Mouse (Mus musculus) gastrocnemius, adult 2 months (tissue): ENCODE results near the gene Top2a. TPM values are rescaled to one million over a fixed set of nuclear protein-coding genes. Genes with fewer than 3 reads are reported as not detected.

Source experiments
- DNase-seq: peaks from one replicate; pipeline ENCODE4 v3.0.0; 2022
- H3K27ac ChIP-seq: fragments of 200-600 bp; 2 replicates; pipeline ENCODE4 v1.8.1; 2022; ENCODE audit warnings: mild to moderate bottlenecking
- H3K4me3 ChIP-seq: fragments of 200-600 bp; 2 replicates; pipeline ENCODE4 v1.8.1; 2022; ENCODE audit warnings: mild to moderate bottlenecking, moderate library complexity
- CTCF ChIP-seq: fragments of 200-600 bp; IDR thresholded peaks from 2 replicates; pipeline ENCODE4 v1.8.1; 2022; ENCODE audit warnings: antibody characterized with exemption, mild to moderate bottlenecking, moderate library complexity
- intact Hi-C: fragments of 180-260 bp; cut with DNase I; formaldehyde crosslinking; loops from one replicate; pipeline ENCODE4 v1.15.1; 2025
- total RNA-seq, 2 experiments: library from RNA; stranded (reverse); gene quantifications; 2 replicates each; pipeline ENCODE4 v1.2.3; 2021

Gene Top2a
- total RNA-seq, 2 experiments from 2014 or later: 0.11 to 0.18 TPM

GRCm38 (mm10) chr11:99036254-99036653, 12.3 kb upstream of the Top2a start:
- no peak for TF ChIP-seq CTCF
- Histone ChIP-seq H3K4me3 (no peak overlapping the region), H3K27ac (no peak overlapping the region)
- intact Hi-C loops: loop anchor here (5.0 to 10.0 kb wide), 2 partner anchors 54 to 111 kb away; partner anchors contain the start of genes Gjd3 and Rara
- DNase-seq: no peak

GRCm38 (mm10) chr11:99035350-99035749, 11.4 kb upstream of the Top2a start:
- peak; percentile 30; the same call in 1 of the 2 replicates for TF ChIP-seq CTCF

DNA sequence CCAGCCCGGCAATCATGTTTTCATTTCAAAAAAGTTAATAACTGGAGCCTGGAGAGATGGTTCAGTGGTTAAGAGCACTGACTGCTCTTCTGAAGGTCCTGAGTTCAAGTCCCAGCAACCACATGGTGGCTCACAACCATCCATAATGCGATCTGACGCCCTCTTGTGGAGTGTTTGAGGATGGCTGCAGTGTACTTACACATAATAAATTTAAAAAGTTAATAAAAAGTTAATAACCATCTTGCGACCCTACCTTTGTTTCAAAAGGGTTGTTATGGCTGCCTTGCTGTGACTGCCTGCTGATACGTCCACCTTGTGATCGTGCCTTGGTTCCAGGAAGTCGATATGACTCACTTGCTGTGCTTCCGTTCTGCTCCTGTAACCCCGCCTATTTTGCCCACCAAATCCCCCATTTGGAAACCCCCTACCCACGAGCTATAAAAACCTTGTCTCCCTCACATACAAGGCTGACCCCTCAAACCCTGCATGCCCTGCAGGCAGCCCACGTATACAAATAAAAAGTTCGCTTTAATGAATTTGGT, 3.0 kb upstream of the Top2a start:
- no peak overlapping the region for H3K4me3 ChIP-seq
- TF ChIP-seq CTCF: peak; percentile 15; the same call in 1 of the 2 replicates
- intact Hi-C loops: no loop called here
- no peak for DNase-seq
- H3K27ac ChIP-seq: no peak overlapping the region

More at GRCm38 (mm10) chr11:99035350-99035749, 11.4 kb upstream of the Top2a start:
- Histone ChIP-seq H3K27ac (no peak overlapping the region), H3K4me3 (no peak overlapping the region)
- no peak for DNase-seq
- intact Hi-C loops: loop anchor here (5.0 to 10.0 kb wide), 2 partner anchors 53 to 111 kb away; partner anchors contain the start of genes Gjd3 and Rara

DNA sequence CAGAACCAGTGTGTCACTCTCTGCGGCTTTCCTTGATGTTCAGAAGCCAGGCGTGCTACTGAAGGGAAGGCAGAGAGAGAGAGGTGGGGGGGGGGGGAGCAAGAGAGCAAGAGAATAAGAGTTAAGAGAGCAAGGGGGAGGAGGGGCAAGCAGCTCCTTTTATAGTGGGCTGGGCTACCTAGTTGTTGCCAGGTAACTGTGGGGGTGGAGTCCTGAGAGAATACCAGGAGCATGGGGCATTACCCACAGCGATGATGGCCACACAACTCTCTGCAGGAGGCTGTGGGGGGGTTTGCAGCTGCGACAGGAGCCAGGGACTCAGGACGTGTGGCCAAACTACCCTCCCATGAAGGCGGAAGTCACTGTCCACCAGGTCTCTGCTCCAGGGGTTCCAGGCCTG, 1.9 kb upstream of the Top2a start:
- TF ChIP-seq CTCF: no peak
- intact Hi-C loops: no loop called here
- DNase-seq: no peak
- Histone ChIP-seq H3K4me3 (no peak overlapping the region), H3K27ac (no peak overlapping the region)

DNA sequence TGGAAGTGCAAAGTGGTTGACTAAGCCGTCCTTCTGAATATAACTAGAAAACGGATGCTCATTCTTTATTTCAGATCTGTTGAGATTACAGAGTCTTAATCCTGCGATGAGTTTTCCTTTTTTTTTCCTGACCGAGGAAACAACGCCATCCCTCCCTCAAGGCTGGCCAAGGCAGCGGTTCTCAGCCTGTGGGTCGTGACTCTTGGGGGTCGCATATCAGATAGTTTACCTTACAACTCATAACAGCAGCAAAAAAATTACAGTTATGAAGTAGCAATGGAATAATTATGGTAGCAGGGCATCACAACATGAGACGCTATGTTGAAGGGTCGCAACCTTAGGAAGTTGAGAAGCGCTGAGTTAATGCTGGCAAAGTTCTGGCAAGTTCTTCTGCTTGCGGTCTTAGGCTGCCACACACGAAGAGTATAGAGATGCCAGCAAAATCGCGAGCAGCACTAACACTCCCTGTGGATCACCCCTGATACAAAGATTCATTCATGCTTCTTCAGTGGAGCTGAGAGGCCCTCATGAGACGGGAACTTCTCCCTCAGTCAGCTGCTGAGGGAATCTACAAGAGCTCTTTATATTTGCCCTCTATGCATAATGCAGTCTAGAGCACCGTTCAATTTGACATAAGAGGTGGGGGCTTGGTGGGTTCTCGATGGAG, 612 bp upstream of the Top2a start:
- Histone ChIP-seq H3K27ac (peak overlapping the region; percentile 63; the same call in 1 of the 2 replicates), H3K4me3 (peak overlapping the region; percentile 82)
- TF ChIP-seq CTCF: no peak
- DNase-seq: no peak
- intact Hi-C loops: no loop called here

GRCm38 (mm10) chr11:99023094-99023493, 895 bp downstream of the Top2a start:
- TF ChIP-seq CTCF: no peak
- intact Hi-C loops: no loop called here
- no peak for DNase-seq
- H3K27ac ChIP-seq: no peak overlapping the region
- peak overlapping the region; percentile 82 for H3K4me3 ChIP-seq

- Histone ChIP-seq H3K27ac (no peak overlapping the region), H3K4me3 (no peak overlapping the region)
- TF ChIP-seq CTCF: no peak
- intact Hi-C loops: no loop called here
- DNase-seq: no peak
Observed at GRCm38 (mm10) chr11:99022384-99022933, 1.5 kb downstream of the Top2a start.

DNA sequence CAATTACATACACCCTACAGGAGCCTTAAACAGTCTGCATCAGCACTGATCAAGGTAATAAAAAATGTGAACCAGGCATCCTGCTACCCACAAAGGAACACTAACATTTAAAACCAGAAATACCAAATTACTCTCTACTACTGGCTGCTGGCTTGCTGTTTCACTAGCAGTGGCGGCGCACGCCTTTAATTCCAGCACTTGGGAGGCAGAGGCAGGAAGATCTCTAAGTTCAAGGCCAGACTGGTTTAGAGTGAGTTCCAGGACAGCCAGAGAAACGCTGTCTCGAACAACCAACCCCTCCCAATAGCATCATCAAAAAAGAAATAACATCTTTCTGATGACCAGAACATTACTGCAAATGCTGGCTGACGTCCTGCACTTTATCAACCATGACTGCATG, 4.1 kb downstream of the Top2a start:
- TF ChIP-seq CTCF: no peak
- Histone ChIP-seq H3K27ac (no peak overlapping the region), H3K4me3 (no peak overlapping the region)
- intact Hi-C loops: no loop called here
- DNase-seq: no peak

DNA sequence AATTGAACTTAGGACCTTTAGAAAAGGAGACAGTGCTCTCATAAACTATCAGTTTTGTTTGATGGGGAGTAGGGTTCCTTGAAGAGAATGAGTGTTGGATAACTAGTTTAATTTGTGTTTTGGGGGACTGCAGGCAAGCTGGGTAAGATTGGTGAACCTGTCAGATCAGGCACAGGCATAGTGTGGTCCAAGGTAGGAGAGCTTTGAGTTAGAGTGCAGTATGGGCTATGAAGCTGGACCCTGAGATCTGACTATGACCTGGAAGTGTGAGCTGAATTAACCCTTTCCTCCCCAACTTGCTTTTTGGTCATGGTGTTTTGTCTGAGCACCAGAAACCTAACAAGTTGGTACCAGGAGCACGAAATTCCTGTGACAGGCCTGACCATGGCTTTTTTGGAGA, 10.1 kb downstream of the Top2a start:
- TF ChIP-seq CTCF: no peak
- Histone ChIP-seq H3K27ac (no peak overlapping the region), H3K4me3 (no peak overlapping the region)
- DNase-seq: no peak
- intact Hi-C loops: no loop called here

DNA sequence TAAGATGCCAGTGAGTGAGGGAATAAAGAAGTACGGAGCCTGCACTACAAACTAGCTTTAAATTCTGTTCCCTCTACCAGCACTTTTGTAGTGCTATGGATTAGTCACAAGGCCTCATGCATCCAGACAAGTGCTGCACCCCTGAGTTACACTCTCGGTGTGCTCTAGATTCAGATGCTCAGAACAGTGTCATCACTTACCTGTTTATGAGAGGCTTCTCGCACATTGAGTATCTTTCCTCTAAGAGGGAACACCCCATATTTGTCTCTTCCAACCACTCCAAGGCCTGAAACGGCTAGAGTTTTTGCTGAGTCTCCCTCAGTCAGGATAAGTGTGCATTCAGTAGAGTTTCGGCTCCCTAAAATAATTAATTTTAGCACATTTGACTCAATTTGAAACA, 13.3 kb downstream of the Top2a start:
- intact Hi-C loops: no loop called here
- no peak for TF ChIP-seq CTCF
- no peak for DNase-seq

DNA sequence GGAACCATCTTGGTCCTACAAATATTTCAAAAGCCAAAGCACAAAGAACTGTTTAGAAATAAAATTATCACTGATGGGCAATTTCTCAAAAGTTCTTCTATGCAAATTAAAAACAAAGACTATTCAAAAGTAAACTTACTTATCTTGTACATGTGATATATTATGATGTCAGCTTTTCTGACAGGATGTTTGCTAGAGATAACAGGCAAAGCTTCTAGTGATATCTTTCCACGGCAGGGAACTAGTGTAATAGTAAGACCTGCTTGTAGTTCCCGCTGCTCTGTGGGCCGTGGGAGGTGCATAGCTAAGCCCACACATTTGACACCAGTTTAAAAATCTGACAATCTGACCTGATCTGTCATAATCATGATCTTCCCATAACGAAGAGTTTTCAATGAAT, 13.9 kb downstream of the Top2a start:
- no peak for DNase-seq
- no peak overlapping the region for H3K4me3 ChIP-seq
- no peak for TF ChIP-seq CTCF
- intact Hi-C loops: no loop called here
- no peak overlapping the region for H3K27ac ChIP-seq

More for the DNA sequence above, 13.3 kb downstream of the Top2a start:
- no peak overlapping the region for H3K4me3 ChIP-seq
- H3K27ac ChIP-seq: no peak overlapping the region

GRCm38 (mm10) chr11:99006788-99007187, 17.2 kb downstream of the Top2a start:
- no peak for TF ChIP-seq CTCF
- H3K27ac ChIP-seq: no peak overlapping the region

DNA sequence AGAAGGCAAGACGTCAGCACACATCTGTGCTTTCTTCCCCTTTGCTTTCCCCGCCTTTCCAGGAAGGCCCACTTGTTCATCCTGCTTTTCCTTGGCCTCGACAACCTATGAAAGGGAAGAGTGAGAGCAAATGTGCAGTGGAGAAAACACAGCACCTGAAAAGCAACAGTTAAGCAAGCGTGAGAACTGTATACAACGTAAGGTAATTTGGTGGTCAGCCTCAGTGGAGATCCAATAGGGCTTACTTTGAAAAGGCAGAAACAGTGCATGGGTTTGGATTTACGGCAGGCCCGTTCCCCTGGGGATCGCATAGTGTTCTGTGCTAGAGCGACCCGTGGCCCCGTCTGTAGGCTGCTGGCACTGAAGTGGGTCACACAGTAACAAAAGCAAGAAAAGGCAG, 24.7 kb downstream of the Top2a start:
- H3K27ac ChIP-seq: no peak overlapping the region
- no peak for DNase-seq
- intact Hi-C loops: no loop called here
- no peak for TF ChIP-seq CTCF
- H3K4me3 ChIP-seq: no peak overlapping the region

More at GRCm38 (mm10) chr11:99006788-99007187, 17.2 kb downstream of the Top2a start:
- DNase-seq: no peak
- no peak overlapping the region for H3K4me3 ChIP-seq
- intact Hi-C loops: no loop called here
